Mouse (Mus musculus) megakaryocyte, embryonic 14.5 days (primary cell): ENCODE measurements around the gene Ctnna3. TPM values are rescaled to one million over a fixed set of nuclear protein-coding genes. Genes with fewer than 3 reads are reported as not detected.

Experiments used
- H3K27me3 ChIP-seq: replicated peaks from 2 replicates; pipeline ENCODE3; 2012; ENCODE audit warnings: inconsistent platforms
- H3K36me3 ChIP-seq: replicated peaks from 2 replicates; pipeline ENCODE3; 2012; ENCODE audit warnings: low read length, inconsistent platforms, mixed read lengths
- H3K4me1 ChIP-seq: 2 replicates; pipeline ENCODE4 v1.6.1; 2012; ENCODE audit warnings: inconsistent platforms
- H3K4me3 ChIP-seq: replicated peaks from 2 replicates; pipeline ENCODE3; 2012; ENCODE audit warnings: moderate library complexity, mild to moderate bottlenecking, inconsistent platforms
- H3K9me3 ChIP-seq: 2 replicates; pipeline ENCODE4 v1.6.1; 2012; ENCODE audit warnings: inconsistent platforms
- FLI1 ChIP-seq: IDR thresholded peaks from 2 replicates; pipeline ENCODE4 v1.6.1; 2012; ENCODE audit warnings: low read length, inconsistent platforms, mixed read lengths
- GATA1 ChIP-seq: IDR thresholded peaks from 3 replicates; pipeline ENCODE4 v1.6.1; 2012; ENCODE audit warnings: mixed read lengths, low read length, inconsistent platforms, borderline replicate concordance
- polyA plus RNA-seq: library from polyadenylated mRNA; stranded (reverse); fragments of >175 nt; gene quantifications from 2 replicates; pipeline ENCODE4 v1.2.3, GENCODE M21; 2012; ENCODE audit warnings: low replicate concordance; ENCODE audit not compliant: insufficient read depth

Gene Ctnna3
- polyA plus RNA-seq, 1 experiment, result not detected

DNA sequence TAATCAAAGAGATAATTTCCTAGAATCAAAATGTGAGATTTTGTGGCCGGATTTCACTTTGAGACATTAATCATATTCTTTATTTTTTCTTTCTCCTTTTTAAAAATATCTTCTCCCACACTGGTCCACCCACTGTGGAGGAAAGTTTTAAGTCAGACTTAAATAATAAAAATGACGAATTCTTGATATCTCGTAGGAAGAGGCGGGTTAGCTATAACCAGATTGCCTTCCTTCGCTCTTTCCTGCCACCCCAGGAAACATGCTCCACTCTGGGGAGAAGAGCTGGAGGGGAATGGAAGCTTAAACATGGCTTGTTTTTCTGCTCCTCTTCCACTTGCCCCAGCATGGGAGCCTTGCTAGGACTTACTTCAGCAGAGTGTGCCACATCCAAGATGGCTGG is 169.5 kb downstream of the Ctnna3 start:
- no peaks in the 10 kb centered on the region for H3K36me3 ChIP-seq
- no peak overlapping the region for H3K4me3 ChIP-seq
- TF ChIP-seq FLI1, result no peak
- no peak for TF ChIP-seq GATA1
- H3K27me3 ChIP-seq, result no peaks in the 10 kb centered on the region
- H3K9me3 ChIP-seq, result peaks cover 21% of the 10 kb centered on the region
- H3K4me1 ChIP-seq, result 0 out of 2 replicates have a peak, but pooled peaks cover 4% of the 10 kb centered on the region

GRCm38 (mm10) chr10:63601206-63601605 is 171.3 kb downstream of the Ctnna3 start:
- Histone ChIP-seq H3K36me3 (no peaks in the 10 kb centered on the region), H3K4me3 (no peak overlapping the region)
- no peak for TF ChIP-seq FLI1
- no peak for TF ChIP-seq GATA1

GRCm38 (mm10) chr10:63628546-63628945 is 198.6 kb downstream of the Ctnna3 start:
- H3K4me3 ChIP-seq, result no peak overlapping the region
- TF ChIP-seq GATA1 (no peak), FLI1 (no peak)
- H3K36me3 ChIP-seq, result no peaks in the 10 kb centered on the region
- no peaks in the 10 kb centered on the region for H3K4me1 ChIP-seq
- H3K9me3 ChIP-seq, result peaks cover 3% of the 10 kb centered on the region; the same call in 1 of the 2 replicates
- H3K27me3 ChIP-seq, result no peaks in the 10 kb centered on the region

More at GRCm38 (mm10) chr10:63601206-63601605, 171.3 kb downstream of the Ctnna3 start:
- Histone ChIP-seq H3K4me1 (0 out of 2 replicates have a peak, but pooled peaks cover 4% of the 10 kb centered on the region), H3K9me3 (peaks cover 25% of the 10 kb centered on the region), H3K27me3 (no peaks in the 10 kb centered on the region)

DNA sequence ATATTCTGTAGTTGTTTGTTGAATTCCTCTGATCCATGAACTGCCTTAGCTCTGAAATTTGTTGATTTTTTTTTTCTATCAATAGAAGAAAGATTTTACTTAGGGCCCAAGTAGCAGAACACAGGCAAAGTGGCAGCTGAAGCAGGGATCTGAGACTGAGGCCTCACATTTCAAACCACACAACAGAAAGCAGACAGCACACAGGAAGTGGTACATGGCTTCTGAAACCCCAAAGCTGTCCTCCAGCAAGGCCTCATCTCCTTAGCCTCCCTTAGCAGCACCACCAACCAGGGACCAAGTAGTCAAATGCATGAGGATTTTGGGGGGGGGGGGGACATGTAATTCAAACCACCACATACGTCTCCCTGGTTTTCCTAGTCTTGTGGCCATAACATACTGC is 204.0 kb downstream of the Ctnna3 start:
- Histone ChIP-seq H3K4me3 (no peak overlapping the region), H3K27me3 (no peaks in the 10 kb centered on the region), H3K9me3 (peaks cover 6% of the 10 kb centered on the region; the same call in 1 of the 2 replicates), H3K4me1 (peaks cover 12% of the 10 kb centered on the region), H3K36me3 (no peaks in the 10 kb centered on the region)
- TF ChIP-seq GATA1 (no peak), FLI1 (no peak)

- Histone ChIP-seq H3K4me3 (no peak overlapping the region), H3K9me3 (peaks cover 5% of the 10 kb centered on the region; the same call in 1 of the 2 replicates), H3K27me3 (no peaks in the 10 kb centered on the region), H3K4me1 (peaks cover 12% of the 10 kb centered on the region), H3K36me3 (no peaks in the 10 kb centered on the region)
- no peak for TF ChIP-seq FLI1
- no peak for TF ChIP-seq GATA1
Measured at GRCm38 (mm10) chr10:63637987-63638386, 208.1 kb downstream of the Ctnna3 start.

GRCm38 (mm10) chr10:63647300-63647699 is 217.4 kb downstream of the Ctnna3 start:
- H3K4me3 ChIP-seq, result no peak overlapping the region
- no peak for TF ChIP-seq FLI1
- no peak for TF ChIP-seq GATA1
- H3K36me3 ChIP-seq, result no peaks in the 10 kb centered on the region
- H3K4me1 ChIP-seq, result 0 out of 2 replicates have a peak, but pooled peaks cover 2% of the 10 kb centered on the region
- no peaks in the 10 kb centered on the region for H3K27me3 ChIP-seq
- 0 out of 2 replicates have a peak, but pooled peaks cover 12% of the 10 kb centered on the region for H3K9me3 ChIP-seq

GRCm38 (mm10) chr10:63650307-63650706 is 220.4 kb downstream of the Ctnna3 start:
- no peaks in the 10 kb centered on the region for H3K36me3 ChIP-seq
- no peak for TF ChIP-seq GATA1
- no peak for TF ChIP-seq FLI1
- 0 out of 2 replicates have a peak, but pooled peaks cover 2% of the 10 kb centered on the region for H3K4me1 ChIP-seq
- no peak overlapping the region for H3K4me3 ChIP-seq
- H3K27me3 ChIP-seq, result no peaks in the 10 kb centered on the region
- 0 out of 2 replicates have a peak, but pooled peaks cover 14% of the 10 kb centered on the region for H3K9me3 ChIP-seq

DNA sequence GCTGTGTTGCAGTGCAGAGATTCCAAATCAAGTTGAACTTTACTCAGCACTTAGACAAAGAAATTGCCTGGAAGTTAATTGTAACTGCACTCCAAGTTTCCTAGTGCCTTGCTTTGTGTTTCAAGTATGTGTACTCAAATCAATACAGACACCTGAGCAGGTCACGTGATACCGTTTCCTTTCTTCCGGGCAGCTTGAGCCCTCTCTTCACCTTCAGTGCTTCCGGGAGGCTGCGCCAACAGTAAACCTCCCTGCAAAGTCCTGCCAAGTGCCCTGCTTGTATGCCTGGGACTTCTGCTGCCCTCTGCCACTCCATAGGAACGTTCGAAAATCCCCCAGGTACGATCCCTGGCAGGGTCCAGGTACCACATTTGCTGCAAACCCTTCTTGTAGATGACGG is 223.0 kb downstream of the Ctnna3 start:
- TF ChIP-seq GATA1 (no peak), FLI1 (no peak)

GRCm38 (mm10) chr10:63653571-63653970 is 223.7 kb downstream of the Ctnna3 start:
- Histone ChIP-seq H3K9me3 (0 out of 2 replicates have a peak, but pooled peaks cover 12% of the 10 kb centered on the region), H3K4me3 (no peak overlapping the region), H3K4me1 (no peaks in the 10 kb centered on the region), H3K27me3 (no peaks in the 10 kb centered on the region), H3K36me3 (no peaks in the 10 kb centered on the region)
- TF ChIP-seq FLI1, result no peak
- no peak for TF ChIP-seq GATA1

More for the DNA sequence above, 223.0 kb downstream of the Ctnna3 start:
- H3K36me3 ChIP-seq, result no peaks in the 10 kb centered on the region
- H3K27me3 ChIP-seq, result no peaks in the 10 kb centered on the region
- 0 out of 2 replicates have a peak, but pooled peaks cover 12% of the 10 kb centered on the region for H3K9me3 ChIP-seq
- H3K4me3 ChIP-seq, result no peak overlapping the region
- H3K4me1 ChIP-seq, result no peaks in the 10 kb centered on the region

DNA sequence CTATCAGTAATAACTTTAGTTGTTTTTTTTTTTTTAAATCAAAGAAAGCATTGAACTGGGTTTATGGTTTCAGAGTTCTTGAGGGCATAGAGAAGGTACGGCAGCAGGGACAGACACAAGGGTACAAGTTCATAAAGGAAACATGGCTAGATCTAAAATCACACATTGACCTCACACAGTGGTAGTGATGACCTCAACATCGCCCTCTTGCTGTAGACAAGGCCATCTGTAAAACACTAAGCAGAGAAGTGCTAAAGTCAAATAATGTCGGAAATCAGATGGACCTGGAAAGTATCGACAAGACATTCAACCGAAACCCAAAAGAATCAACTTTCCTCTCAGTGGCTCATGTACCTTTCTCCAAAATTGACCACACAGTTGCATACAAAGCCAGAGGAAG is 224.7 kb downstream of the Ctnna3 start:
- 0 out of 2 replicates have a peak, but pooled peaks cover 4% of the 10 kb centered on the region for H3K9me3 ChIP-seq
- no peaks in the 10 kb centered on the region for H3K27me3 ChIP-seq
- H3K36me3 ChIP-seq, result no peaks in the 10 kb centered on the region
- no peak overlapping the region for H3K4me3 ChIP-seq
- TF ChIP-seq FLI1, result no peak
- no peak for TF ChIP-seq GATA1
- H3K4me1 ChIP-seq, result no peaks in the 10 kb centered on the region

DNA sequence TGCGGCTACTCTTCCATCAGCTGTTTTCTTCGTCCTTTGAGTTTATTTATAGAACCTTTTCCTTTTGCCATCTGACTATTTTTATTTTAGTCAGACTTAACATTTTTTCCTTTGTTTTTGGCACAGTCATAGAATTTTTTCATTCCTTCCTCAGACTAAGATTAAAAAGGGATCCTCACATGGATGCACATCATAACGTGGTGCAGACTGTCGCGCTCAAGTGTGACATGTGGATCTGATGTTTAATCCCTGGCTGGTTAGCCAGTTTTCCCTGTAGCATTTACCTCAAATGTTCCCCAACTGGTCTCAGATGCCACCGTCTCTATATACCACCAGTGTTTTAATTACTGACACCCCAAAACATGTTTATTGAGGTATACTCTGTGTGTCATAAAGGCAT is 246.4 kb downstream of the Ctnna3 start:
- Histone ChIP-seq H3K4me1 (no peaks in the 10 kb centered on the region), H3K9me3 (peaks cover 7% of the 10 kb centered on the region; the same call in 1 of the 2 replicates), H3K4me3 (no peak overlapping the region), H3K27me3 (no peaks in the 10 kb centered on the region), H3K36me3 (no peaks in the 10 kb centered on the region)
- no peak for TF ChIP-seq FLI1

- peaks cover 6% of the 10 kb centered on the region; the same call in 1 of the 2 replicates for H3K9me3 ChIP-seq
- H3K27me3 ChIP-seq, result no peaks in the 10 kb centered on the region
- no peaks in the 10 kb centered on the region for H3K36me3 ChIP-seq
- H3K4me1 ChIP-seq, result no peaks in the 10 kb centered on the region
- H3K4me3 ChIP-seq, result no peak overlapping the region
- TF ChIP-seq FLI1 (no peak), GATA1 (no peak)
Measured at GRCm38 (mm10) chr10:63689233-63689632, 259.3 kb downstream of the Ctnna3 start.
